Mouse (Mus musculus) hindbrain, postnatal 0 days (tissue): ENCODE measurements at regions not wholly inside any gene's neighbourhood (a gene's known extent, or its start where the extent isn't known, plus 50 kb on each side); places are given as distances from the start of the nearest gene placed in this dataset.

Experiments used
- ATAC-seq: fragments of 200-750 bp; cut with Nextera tagmentation; 2 replicates; pipeline ENCODE4 v1.8.0; 2017; ENCODE audit warnings: mild to moderate bottlenecking, moderate TSS enrichment, moderate library complexity
- DNase-seq: peaks from one replicate; pipeline ENCODE4 v3.0.0-alpha.2; 2015; ENCODE audit warnings: low spot score
- H3K27ac ChIP-seq: fragments of 300-500 bp; sonication (generic); 2 replicates; pipeline ENCODE4 v1.5.1; 2014; ENCODE audit warnings: mild to moderate bottlenecking
- H3K27me3 ChIP-seq: fragments of 300-500 bp; sonication (generic); 2 replicates; pipeline ENCODE4 v1.6.1; 2014; ENCODE audit warnings: low read length, mixed read lengths; ENCODE audit not compliant: insufficient read depth
- H3K36me3 ChIP-seq: fragments of 300-500 bp; sonication (generic); 2 replicates; pipeline ENCODE4 v1.6.1; 2014; ENCODE audit warnings: low read length, mixed read lengths; ENCODE audit not compliant: insufficient read depth
- H3K4me1 ChIP-seq: fragments of 300-500 bp; sonication (generic); 2 replicates; pipeline ENCODE4 v1.6.1; 2014; ENCODE audit warnings: antibody characterized with exemption, low read length, mixed read lengths; ENCODE audit not compliant: insufficient read depth
- H3K4me2 ChIP-seq: fragments of 300-500 bp; sonication (generic); 2 replicates; pipeline ENCODE4 v1.6.1; 2014; ENCODE audit warnings: low read depth, mild to moderate bottlenecking, low read length, moderate library complexity, mixed read lengths
- H3K4me3 ChIP-seq: fragments of 300-500 bp; sonication (generic); 2 replicates; pipeline ENCODE4 v1.5.1; 2014; ENCODE audit warnings: low read length
- H3K9ac ChIP-seq: fragments of 300-500 bp; sonication (generic); replicated peaks from 2 replicates; pipeline ENCODE4 v1.6.1; 2014; ENCODE audit warnings: mild to moderate bottlenecking, low read length, moderate library complexity, mixed read lengths
- H3K9me3 ChIP-seq: fragments of 300-500 bp; sonication (generic); 2 replicates; pipeline ENCODE4 v1.6.1; 2016; ENCODE audit warnings: low read length, mixed read lengths
- CTCF ChIP-seq: IDR thresholded peaks from 2 replicates; pipeline ENCODE4 v1.5.1; 2016; ENCODE audit warnings: antibody characterized with exemption, control low read depth, low read depth
- WGBS: fragments of 180-500 bp; shearing (Covaris S2); extraction: QIAGEN DNeasy Blood & Tissue Kit; methylation state at CpG from one replicate; pipeline ENCODE4 v1.1.7; 2014; 5-methylcytosine and 5-hydroxymethylcytosine counted together

DNA sequence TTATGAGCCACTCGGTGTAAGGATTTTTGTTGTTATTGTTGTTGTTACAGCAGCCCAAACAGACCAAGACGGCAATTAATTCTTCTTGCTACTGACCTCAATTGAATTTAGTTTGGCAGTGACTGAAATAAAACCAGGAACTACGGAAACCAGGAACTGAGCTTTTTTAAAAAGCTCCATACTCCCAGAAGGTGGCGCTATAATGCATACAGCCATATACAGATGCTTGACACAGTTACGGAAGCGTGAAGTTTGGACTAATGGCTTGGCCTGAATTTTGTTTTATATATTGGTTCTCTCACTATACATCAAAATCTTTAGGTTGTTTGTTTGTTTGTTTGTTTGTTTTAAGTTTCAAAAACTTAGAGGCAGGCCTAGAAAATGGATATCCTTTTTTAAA, 98.5 kb upstream of the Adamts3 start:
- Histone ChIP-seq H3K4me2 (no peak overlapping the region), H3K9me3 (no peaks in the 10 kb centered on the region), H3K36me3 (no peaks in the 10 kb centered on the region), H3K27ac (no peak overlapping the region), H3K4me3 (no peak overlapping the region), H3K4me1 (no peaks in the 10 kb centered on the region), H3K9ac (no peak overlapping the region), H3K27me3 (no peaks in the 10 kb centered on the region)
- no peak for ATAC-seq
- peak; percentile 32 for DNase-seq
- TF ChIP-seq CTCF: peak; percentile 43
- WGBS: 59% methylated on average over 6 of the region's 6 CpGs

GRCm38 (mm10) chr5:89980204-89980603, 97.1 kb upstream of the Adamts3 start:
- TF ChIP-seq CTCF: no peak
- Histone ChIP-seq H3K27me3 (no peaks in the 10 kb centered on the region), H3K4me1 (no peaks in the 10 kb centered on the region), H3K4me2 (no peak overlapping the region), H3K36me3 (no peaks in the 10 kb centered on the region), H3K9me3 (no peaks in the 10 kb centered on the region), H3K4me3 (no peak overlapping the region), H3K9ac (no peak overlapping the region), H3K27ac (no peak overlapping the region)
- DNase-seq (no peak), ATAC-seq (no peak)
- WGBS: 84% methylated on average over 3 of the region's 3 CpGs

DNA sequence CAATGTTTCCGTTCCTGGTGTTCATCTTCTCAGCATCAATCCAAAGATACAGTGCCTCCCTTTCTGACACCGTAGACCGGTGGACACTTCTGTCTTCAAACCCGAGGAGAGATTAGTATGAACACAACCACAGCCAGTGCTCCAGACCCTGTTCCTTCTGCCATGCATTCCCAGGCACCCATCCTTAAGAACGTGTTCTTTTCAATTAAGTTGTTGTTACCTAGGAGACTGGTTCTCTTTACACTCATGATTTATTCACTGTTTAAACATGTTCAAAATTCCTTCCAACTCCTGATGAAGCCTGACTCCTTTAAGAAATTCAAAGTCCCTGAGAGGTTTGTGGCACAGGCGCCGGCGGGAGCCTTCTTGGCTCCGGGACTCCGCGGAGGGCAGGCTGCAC, 69.5 kb upstream of the Adamts3 start:
- WGBS: 92% methylated on average over 11 of the region's 11 CpGs
- no peak for DNase-seq
- no peak for ATAC-seq
- no peaks in the 10 kb centered on the region for H3K36me3 ChIP-seq
- no peak for TF ChIP-seq CTCF
- no peaks in the 10 kb centered on the region for H3K4me1 ChIP-seq
- H3K27ac ChIP-seq: no peak overlapping the region
- no peaks in the 10 kb centered on the region for H3K27me3 ChIP-seq
- no peak overlapping the region for H3K9ac ChIP-seq
- no peak overlapping the region for H3K4me2 ChIP-seq
- H3K9me3 ChIP-seq: no peaks in the 10 kb centered on the region
- H3K4me3 ChIP-seq: no peak overlapping the region

- DNase-seq (no peak), ATAC-seq (no peak)
- no peaks in the 10 kb centered on the region for H3K36me3 ChIP-seq
- no peak for TF ChIP-seq CTCF
- no peak overlapping the region for H3K4me3 ChIP-seq
- 83% methylated on average over 3 of the region's 3 CpGs for WGBS
- no peak overlapping the region for H3K4me2 ChIP-seq
- H3K27me3 ChIP-seq: no peaks in the 10 kb centered on the region
- H3K9ac ChIP-seq: no peak overlapping the region
- H3K27ac ChIP-seq: no peak overlapping the region
- no peaks in the 10 kb centered on the region for H3K9me3 ChIP-seq
- H3K4me1 ChIP-seq: no peaks in the 10 kb centered on the region
Observed at GRCm38 (mm10) chr5:89945660-89945925, 62.5 kb upstream of the Adamts3 start.

- 85% methylated on average over 5 of the region's 5 CpGs for WGBS
- no peaks in the 10 kb centered on the region for H3K27me3 ChIP-seq
- no peak for ATAC-seq
- H3K27ac ChIP-seq: no peak overlapping the region
- H3K4me1 ChIP-seq: no peaks in the 10 kb centered on the region
- no peaks in the 10 kb centered on the region for H3K36me3 ChIP-seq
- no peak for DNase-seq
- no peak overlapping the region for H3K9ac ChIP-seq
- no peak overlapping the region for H3K4me3 ChIP-seq
- no peak overlapping the region for H3K4me2 ChIP-seq
- TF ChIP-seq CTCF: no peak
- H3K9me3 ChIP-seq: no peaks in the 10 kb centered on the region
Observed at GRCm38 (mm10) chr5:89944855-89945659, 61.9 kb upstream of the Adamts3 start.

- ATAC-seq (0 out of 2 replicates have a peak, but pooled peaks have one; percentile 35), DNase-seq (no peak)
- H3K4me3 ChIP-seq: no peak overlapping the region
- no peak overlapping the region for H3K27ac ChIP-seq
- no peak overlapping the region for H3K9ac ChIP-seq
- no peaks in the 10 kb centered on the region for H3K4me1 ChIP-seq
- 51% methylated on average over 9 of the region's 9 CpGs for WGBS
- peaks cover 5% of the 10 kb centered on the region; the same call in 1 of the 2 replicates for H3K9me3 ChIP-seq
- no peak overlapping the region for H3K4me2 ChIP-seq
- H3K27me3 ChIP-seq: no peaks in the 10 kb centered on the region
- no peak for TF ChIP-seq CTCF
- no peaks in the 10 kb centered on the region for H3K36me3 ChIP-seq
Observed at GRCm38 (mm10) chr5:89943276-89944127, 60.4 kb upstream of the Adamts3 start.

DNA sequence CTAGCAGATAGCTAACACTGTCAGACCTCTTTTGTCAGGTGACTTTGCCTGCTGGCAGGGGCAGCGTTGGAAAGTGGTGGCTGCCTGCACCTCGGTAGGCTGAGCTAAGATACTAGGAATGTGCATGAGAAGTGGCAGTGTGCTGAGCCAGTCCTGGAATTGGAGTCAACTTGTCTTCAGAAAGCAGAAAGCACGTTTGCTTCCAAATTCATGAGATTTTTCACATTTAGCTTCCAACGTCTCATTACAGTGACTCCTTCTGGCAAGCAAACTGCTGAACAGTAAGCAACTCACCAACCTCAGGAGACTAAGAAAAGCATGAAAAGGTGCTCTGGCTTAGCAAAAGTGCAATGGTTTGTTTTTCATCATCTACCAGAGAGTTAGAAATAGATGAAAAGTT, 59.1 kb upstream of the Adamts3 start:
- no peak overlapping the region for H3K4me3 ChIP-seq
- WGBS: 29% methylated on average over 4 of the region's 4 CpGs
- H3K27me3 ChIP-seq: no peaks in the 10 kb centered on the region
- ATAC-seq (no peak), DNase-seq (no peak)
- no peak overlapping the region for H3K4me2 ChIP-seq
- no peak for TF ChIP-seq CTCF
- H3K27ac ChIP-seq: no peak overlapping the region
- H3K9me3 ChIP-seq: peaks cover 5% of the 10 kb centered on the region; the same call in 1 of the 2 replicates
- no peaks in the 10 kb centered on the region for H3K36me3 ChIP-seq
- no peak overlapping the region for H3K9ac ChIP-seq
- no peaks in the 10 kb centered on the region for H3K4me1 ChIP-seq
